Mouse (Mus musculus) C2C12 (cell line): ENCODE results near the gene Phf21a. TPM values are rescaled to one million over a fixed set of nuclear protein-coding genes. Genes with fewer than 3 reads are reported as not detected.

Source experiments
- H3K27me3 ChIP-seq: one replicate; pipeline ENCODE4 v1.6.1; 2011; ENCODE audit not compliant: control insufficient read depth, insufficient read depth, insufficient read length
- H3K36me3 ChIP-seq: one replicate; pipeline ENCODE4 v1.6.1; 2011; ENCODE audit not compliant: control insufficient read depth, insufficient read depth
- H3K4me3 ChIP-seq: one replicate; pipeline ENCODE4 v1.5.1; 2011; ENCODE audit warnings: mild to moderate bottlenecking, control low read depth; ENCODE audit not compliant: poor library complexity, insufficient read depth, severe bottlenecking
- H3K79me2 ChIP-seq: one replicate; pipeline ENCODE4 v1.6.1; 2011; ENCODE audit not compliant: control insufficient read depth, insufficient read depth
- H3K79me3 ChIP-seq: one replicate; pipeline ENCODE4 v1.6.1; 2011; ENCODE audit warnings: low read depth, control low read depth
- H3ac ChIP-seq: one replicate; pipeline ENCODE3; 2011; ENCODE audit warnings: low read depth; ENCODE audit not compliant: control insufficient read depth, insufficient read length
- CEBPB ChIP-seq: IDR thresholded peaks from one replicate; pipeline ENCODE4 v1.6.1; 2011; ENCODE audit warnings: low read depth, mild to moderate bottlenecking, control low read depth, moderate library complexity
- CTCF ChIP-seq: IDR thresholded peaks from one replicate; pipeline ENCODE4 v1.5.1; 2011; ENCODE audit not compliant: control insufficient read depth, insufficient read depth, insufficient read length
- FOSL1 ChIP-seq: IDR thresholded peaks from one replicate; pipeline ENCODE4 v1.8.0; 2011; ENCODE audit warnings: mild to moderate bottlenecking, low read length; ENCODE audit not compliant: poor library complexity, insufficient read depth, severe bottlenecking
- MAX ChIP-seq: IDR thresholded peaks from one replicate; pipeline ENCODE4 v1.6.1; 2011; ENCODE audit warnings: mild to moderate bottlenecking, control low read depth
- MYOD1 ChIP-seq: IDR thresholded peaks from one replicate; pipeline ENCODE4 v1.6.1; 2011; ENCODE audit warnings: low read depth; ENCODE audit not compliant: control insufficient read depth, insufficient read length
- MYOG ChIP-seq: IDR thresholded peaks from one replicate; pipeline ENCODE4 v1.6.1; 2011; ENCODE audit not compliant: control insufficient read depth, insufficient read length; ENCODE audit errors: extremely low read depth
- USF1 ChIP-seq: IDR thresholded peaks from one replicate; pipeline ENCODE4 v1.6.1; 2011; ENCODE audit warnings: low read depth, mild to moderate bottlenecking, control low read depth, moderate library complexity
- polyA plus RNA-seq: library from polyadenylated mRNA; unstranded; fragments of >200 nt; fragmentation: generic; extraction: Trizol; gene quantifications from one replicate; pipeline ENCODE4 v1.2.1, GENCODE M21; 2012; ENCODE audit warnings: missing spikeins

Phf21a gene
- polyA plus RNA-seq, 1 experiment, result 8.5 TPM

DNA sequence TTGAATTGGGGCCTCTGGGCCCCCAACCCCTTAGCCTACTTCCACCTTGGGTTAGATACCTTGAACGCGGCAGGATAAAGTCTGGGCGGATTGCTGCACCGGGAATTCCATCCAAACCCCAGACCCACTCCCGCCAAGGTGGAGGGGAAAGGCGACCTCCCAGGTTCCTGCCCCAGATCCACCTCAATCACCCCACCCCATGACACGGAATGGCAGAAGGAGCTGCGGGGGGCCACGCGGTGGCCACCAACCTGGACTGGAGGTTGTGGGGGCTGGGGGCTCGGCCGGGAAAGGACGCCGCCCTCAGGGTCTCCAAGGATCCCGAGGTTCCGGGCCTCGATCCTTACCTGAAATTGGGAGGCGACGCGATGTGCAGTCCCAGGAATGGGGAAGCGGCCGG lies 307.8 kb downstream of the Phf21a start:
- H3K4me3 ChIP-seq, result no peak overlapping the region
- H3K36me3 ChIP-seq, result no peaks in the 10 kb centered on the region
- TF ChIP-seq FOSL1, result no peak
- TF ChIP-seq MYOD1, result no peak
- no peak for TF ChIP-seq MAX
- no peak for TF ChIP-seq USF1
- TF ChIP-seq MYOG, result no peak
- TF ChIP-seq CTCF, result no peak
- no peak for TF ChIP-seq CEBPB
- no peaks in the 10 kb centered on the region for H3K79me3 ChIP-seq
- H3K79me2 ChIP-seq, result no peaks in the 10 kb centered on the region
- peaks cover 27% of the 10 kb centered on the region for H3K27me3 ChIP-seq
- H3ac ChIP-seq, result no peak overlapping the region

DNA sequence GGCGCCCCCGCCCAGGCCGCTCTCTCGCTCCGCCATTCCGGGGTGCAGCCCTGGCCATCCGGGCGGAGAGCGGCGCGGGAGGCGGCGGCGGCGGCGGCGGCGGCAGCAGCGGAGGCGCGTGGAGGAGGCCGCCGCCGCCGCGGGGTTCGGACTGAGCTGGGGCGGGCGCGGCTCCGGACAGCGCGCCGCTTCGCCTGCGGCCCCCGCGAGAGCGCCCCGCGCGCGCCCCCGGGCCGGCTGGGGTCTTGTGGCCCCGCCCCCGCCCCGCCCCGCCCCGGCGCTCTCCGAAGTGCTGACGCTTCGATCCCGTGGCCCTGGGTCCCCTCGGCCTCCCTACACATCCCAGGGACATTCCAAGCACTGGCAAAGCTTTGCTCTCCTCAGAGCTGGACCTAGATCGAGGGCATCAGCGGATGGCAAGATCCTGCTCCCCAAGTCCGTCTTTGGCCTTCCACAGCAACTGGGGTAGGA lies 308.2 kb downstream of the Phf21a start, which contains the start of gene Mapk8ip1:
TSS of gene Mapk8ip1 (minus strand) at position 173 of the 471 bp plus-strand sequence.
- H3K27me3 ChIP-seq, result peaks cover 24% of the 10 kb centered on the region
- no peaks in the 10 kb centered on the region for H3K36me3 ChIP-seq
- H3K4me3 ChIP-seq, result no peak within 1 kb of the TSS
- no peaks in the 10 kb centered on the region for H3K79me2 ChIP-seq
- TF ChIP-seq FOSL1 (no peak), MYOD1 (no peak), MYOG (no peak), USF1 (no peak), MAX (no peak), CEBPB (no peak), CTCF (no peak)
- H3K79me3 ChIP-seq, result no peaks in the 10 kb centered on the region
- no peak within 1 kb of the TSS for H3ac ChIP-seq

DNA sequence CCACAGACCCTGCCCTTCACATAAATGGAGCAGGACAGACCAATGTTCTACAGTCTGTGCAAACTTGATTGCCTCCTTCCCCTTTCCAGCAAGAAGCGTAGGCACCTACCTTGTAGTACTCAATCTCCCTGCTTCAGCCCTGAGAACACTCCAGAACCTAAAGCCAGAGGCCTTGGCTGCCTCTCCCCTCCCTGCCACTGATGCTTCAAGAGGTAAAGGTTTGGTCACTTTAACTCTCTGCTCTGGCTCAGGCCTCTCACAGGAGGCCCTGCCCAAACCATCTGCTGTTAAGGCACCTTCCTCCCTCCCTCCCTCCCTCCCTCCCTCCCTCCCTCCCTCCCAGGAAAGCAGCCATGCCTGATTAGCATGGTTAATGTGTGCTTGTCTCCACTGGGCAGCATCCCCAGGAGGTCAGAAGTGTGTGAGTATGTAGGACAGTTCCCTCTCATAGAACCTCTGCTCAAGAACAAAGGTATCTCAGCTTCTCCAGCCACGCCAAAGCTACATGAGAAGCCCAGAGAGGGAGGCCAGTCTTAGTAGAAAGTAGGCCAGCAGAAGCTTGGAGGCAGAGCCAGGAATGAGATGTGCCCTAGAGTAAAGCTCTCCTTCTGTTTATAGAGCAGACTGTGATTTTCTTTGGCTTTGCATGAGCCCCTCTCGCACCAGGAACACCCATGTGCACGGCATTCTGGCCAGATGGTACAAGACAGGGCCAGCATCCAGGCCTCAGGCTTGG lies 309.8 kb downstream of the Phf21a start:
- H3K36me3 ChIP-seq, result no peaks in the 10 kb centered on the region
- no peaks in the 10 kb centered on the region for H3K79me2 ChIP-seq
- no peak overlapping the region for H3ac ChIP-seq
- no peak for TF ChIP-seq USF1
- TF ChIP-seq FOSL1, result no peak
- TF ChIP-seq MYOD1, result no peak
- no peak for TF ChIP-seq CTCF
- TF ChIP-seq CEBPB, result no peak
- no peak for TF ChIP-seq MAX
- TF ChIP-seq MYOG, result no peak
- H3K4me3 ChIP-seq, result no peak overlapping the region
- H3K79me3 ChIP-seq, result no peaks in the 10 kb centered on the region
- H3K27me3 ChIP-seq, result peaks cover 8% of the 10 kb centered on the region

DNA sequence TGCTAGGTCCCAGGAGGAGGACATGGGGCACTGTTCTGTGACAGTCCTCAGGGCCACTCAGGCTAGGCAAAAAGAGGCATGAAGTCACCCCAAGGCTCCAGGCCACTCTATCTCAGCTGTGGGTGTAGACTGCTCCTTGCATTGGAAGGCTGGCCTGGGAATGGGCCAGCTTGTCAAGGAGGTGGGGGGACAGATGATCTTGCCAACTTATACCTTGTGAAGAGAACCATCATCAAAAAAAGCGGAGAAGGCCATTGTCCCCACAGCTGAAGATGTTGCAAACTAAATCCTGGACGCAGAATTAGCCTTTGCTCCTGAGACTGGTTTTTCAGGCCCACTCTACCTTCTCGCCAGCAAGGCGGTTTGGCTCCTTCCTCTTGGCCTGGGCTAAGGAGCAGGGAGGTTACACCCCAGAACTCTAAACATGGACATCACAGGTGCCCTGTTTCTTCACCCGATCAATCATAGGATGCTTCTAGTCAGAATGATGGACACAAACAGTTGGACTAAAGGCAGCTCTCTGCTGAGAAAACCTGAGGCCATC lies 310.9 kb downstream of the Phf21a start:
- H3K4me3 ChIP-seq, result no peak overlapping the region
- H3K36me3 ChIP-seq, result peaks cover 3% of the 10 kb centered on the region
- peaks cover 8% of the 10 kb centered on the region for H3K27me3 ChIP-seq
- H3ac ChIP-seq, result no peak overlapping the region
- no peaks in the 10 kb centered on the region for H3K79me2 ChIP-seq
- no peaks in the 10 kb centered on the region for H3K79me3 ChIP-seq
- no peak for TF ChIP-seq USF1
- TF ChIP-seq MYOD1, result no peak
- TF ChIP-seq MYOG, result no peak
- no peak for TF ChIP-seq MAX
- TF ChIP-seq CTCF, result no peak
- no peak for TF ChIP-seq FOSL1
- no peak for TF ChIP-seq CEBPB

DNA sequence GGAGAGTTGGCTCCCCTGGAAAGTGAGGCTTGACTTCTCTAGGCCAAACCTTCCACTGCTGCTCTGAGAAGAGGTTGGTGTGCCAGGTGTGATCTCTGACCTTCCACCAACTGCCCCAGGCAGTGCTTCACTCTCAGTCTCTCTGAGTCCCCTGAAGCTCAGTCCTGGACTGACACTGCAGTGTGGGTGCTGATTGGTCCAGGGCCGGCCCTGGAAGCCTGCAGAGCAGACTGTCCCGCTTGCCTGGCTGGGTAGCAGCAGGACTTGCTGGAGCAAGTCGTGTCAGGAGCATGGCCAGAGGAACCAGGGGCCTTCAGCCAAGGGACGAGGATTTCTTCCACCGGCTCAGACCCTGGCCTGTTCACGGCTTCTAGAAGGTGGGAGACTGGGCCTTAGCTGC lies 311.8 kb downstream of the Phf21a start:
- H3K79me2 ChIP-seq, result no peaks in the 10 kb centered on the region
- H3K36me3 ChIP-seq, result peaks cover 6% of the 10 kb centered on the region

More for the DNA sequence above, 311.8 kb downstream of the Phf21a start:
- H3K4me3 ChIP-seq, result no peak overlapping the region
- TF ChIP-seq USF1, result no peak
- no peak for TF ChIP-seq CTCF
- no peak for TF ChIP-seq MYOG
- no peak for TF ChIP-seq FOSL1
- TF ChIP-seq CEBPB, result no peak
- no peak for TF ChIP-seq MAX
- no peak for TF ChIP-seq MYOD1
- H3K79me3 ChIP-seq, result no peaks in the 10 kb centered on the region
- no peak overlapping the region for H3ac ChIP-seq
- peaks cover 4% of the 10 kb centered on the region for H3K27me3 ChIP-seq
